Mouse (Mus musculus): ENCODE measurements around the gene Hoxd3.

The Hoxd3 gene

DNA sequence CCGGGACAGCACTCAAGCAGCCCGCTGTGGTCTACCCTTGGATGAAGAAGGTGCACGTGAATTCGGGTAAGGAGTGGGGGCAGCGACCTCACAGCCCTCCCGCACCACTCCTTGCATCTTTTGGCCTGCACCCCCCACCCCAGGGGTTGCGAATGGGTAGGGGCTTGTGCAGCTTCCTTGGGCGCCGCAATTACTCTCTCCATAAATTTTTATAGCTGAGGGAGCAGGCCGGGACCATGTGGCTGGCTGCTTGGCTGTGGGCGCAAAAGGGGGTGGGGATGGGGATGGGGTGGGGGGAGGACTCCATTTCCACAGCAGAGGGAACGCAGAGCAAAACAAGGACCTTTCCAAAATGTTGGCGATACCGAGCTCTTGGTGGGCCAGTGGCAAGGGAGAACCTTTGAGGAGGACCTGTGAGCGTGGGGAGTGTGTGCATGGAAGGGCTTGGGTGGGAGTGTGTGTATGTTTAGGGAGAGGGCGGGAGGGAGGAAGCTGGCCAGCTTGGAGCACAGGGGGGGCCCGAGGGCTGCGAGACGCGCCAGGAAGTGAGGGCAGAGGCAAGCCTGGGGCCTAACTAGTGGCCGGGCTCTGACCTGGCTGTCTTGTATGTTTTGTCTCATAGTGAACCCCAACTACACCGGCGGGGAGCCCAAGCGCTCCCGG is 16.0 kb downstream of the Hoxd3 start:
- DNase-seq (ENCODE audit: low spot score in 2 of 2) = no peak

DNA sequence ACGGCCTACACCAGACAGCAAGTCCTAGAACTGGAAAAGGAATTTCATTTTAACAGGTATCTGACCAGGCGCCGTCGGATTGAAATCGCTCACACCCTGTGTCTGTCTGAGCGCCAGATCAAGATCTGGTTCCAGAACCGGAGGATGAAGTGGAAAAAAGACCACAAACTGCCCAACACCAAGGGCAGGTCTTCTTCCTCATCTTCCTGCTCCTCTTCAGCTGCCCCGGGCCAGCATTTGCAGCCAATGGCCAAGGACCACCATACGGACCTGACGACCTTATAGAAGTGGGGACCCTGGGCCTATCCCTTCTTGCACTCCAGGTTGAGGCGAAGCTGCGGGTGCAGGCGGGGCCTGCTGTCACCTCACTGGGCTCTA is 16.6 kb downstream of the Hoxd3 start:
- no peak for DNase-seq (ENCODE audit: low spot score in 2 of 2)

DNA sequence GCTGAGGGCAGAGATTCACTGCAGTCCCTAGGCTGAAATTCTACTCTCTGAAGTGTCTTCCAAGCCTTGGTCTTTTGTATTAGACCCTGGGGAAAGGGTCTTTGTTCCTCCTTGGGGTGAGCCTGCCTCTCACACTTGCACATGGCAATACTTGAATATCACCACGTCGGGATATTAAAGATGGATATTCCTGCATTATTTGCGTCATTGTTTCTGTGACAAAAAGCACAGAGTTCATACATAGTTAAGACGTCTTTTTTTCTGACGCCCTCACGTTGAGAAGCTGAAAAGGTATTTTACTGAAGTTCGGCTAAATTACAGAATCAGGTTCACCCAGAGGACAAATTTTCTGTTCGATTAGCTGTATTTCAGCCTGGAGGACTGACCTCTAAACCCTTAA is 18.6 kb downstream of the Hoxd3 start:
- DNase-seq (ENCODE audit: low spot score in 2 of 2) = no peak

DNA sequence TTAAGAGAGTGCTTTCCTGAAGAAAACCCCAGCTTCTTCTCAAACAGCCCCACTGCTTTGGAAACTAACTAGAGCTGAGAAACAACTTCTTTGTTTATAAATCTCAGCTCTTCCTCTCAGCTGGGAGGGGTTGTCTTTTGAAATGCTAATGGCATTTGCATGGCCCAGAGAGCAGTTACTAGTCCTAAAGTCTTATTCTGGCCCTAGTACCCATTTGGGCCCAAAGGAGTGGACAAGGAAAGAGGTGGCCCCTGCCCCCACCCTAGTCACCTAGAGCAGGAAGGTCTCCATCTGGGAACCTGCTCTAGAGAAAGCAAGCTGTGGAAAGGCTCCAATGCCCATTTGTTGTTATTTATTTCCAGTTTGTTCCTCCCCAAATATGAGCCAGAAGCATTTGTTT is 19.3 kb downstream of the Hoxd3 start:
- no peak for DNase-seq (ENCODE audit: low spot score in 2 of 2)

DNA sequence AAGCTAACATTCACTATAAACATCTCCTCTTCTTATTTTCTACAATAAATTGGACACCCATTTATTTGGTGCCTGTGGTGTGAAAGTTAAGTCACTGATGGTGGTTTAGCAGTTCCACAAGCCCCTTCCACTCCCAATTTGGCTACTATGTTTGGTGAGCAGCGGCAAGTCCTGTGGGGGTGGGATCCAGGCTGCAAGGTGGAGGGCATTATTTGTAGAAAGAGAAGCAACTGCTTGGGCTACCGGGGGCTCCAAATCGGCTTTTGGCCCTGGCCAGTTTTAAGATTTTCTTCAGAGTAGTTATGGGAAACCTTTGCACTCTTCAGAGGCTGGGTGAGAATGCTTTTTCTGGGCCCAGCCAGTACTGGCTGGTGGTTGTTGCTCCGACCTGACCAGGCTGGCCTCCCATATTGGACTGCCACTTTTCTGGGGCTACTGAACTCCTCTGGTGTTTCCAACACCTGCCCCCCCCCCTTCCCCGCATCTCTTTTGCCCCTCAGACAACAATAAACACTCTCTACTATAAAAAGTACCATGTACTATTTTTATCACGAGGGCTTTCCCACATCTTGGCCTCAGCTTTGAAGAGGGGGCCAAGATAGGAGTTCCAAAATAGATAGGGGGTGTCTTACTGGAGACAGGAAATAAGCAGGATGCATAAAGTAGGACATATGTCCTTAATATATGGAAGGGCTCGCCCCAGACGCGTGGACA is 20.2 kb downstream of the Hoxd3 start:
- no peak for DNase-seq (ENCODE audit: low spot score in 2 of 2)

DNA sequence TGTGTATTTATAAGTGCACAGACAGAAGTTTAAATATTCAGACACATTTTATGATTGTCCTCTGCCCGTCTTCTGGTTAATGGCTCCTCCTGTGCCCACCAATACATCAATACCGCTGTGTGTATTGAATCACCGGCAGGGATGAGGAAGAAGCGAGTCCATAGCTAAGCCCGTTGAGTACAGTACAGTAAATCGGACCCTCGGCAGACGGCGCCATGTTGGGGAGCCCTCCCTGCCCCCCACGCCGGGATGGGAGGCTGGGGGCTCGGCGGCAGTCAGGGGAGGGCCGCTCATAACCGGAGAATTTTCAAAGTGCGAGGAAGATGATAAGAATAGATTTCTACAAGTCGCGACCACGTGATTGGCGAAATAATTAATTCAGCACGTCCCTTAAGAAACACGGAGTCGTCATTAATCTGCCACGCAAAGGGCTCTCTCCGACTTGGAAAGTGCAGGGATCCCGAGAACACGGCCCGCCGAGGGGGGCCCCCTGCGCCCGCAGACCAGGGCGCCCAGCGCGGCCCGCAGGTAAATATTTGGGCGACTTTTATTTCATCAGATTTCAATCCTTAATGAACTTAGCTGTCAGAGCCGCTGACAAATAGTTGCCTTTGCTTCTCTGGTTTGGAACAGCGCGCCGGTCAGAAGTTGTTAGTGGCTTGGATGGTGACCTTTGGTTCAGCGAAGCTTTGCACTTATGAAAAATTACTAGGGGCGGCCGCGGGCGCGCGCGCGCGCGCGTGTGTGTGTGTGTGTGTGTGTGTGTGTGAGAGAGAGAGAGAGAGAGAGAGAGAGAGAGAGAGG is 21.0 kb downstream of the Hoxd3 start:
- no peak for DNase-seq (ENCODE audit: low spot score in 2 of 2)

DNA sequence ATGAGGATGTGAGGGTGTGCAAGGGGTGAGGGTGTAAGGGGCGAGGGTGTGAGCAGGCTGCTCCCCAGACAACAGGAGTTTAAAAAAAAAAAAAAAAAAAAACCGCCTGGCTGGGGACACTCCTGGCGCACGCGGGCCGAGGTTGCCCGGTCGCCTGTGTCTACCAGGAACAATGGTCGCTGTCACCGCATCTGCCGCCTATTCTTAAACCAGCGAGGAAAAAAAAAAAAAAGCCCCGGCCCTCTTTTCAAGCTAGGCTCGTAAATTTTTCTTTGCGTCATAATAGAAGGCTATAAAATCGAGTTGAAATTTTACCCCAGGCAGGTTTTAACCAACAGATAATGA is 21.6 kb downstream of the Hoxd3 start:
- no peak for DNase-seq (ENCODE audit: low spot score in 2 of 2)

DNA sequence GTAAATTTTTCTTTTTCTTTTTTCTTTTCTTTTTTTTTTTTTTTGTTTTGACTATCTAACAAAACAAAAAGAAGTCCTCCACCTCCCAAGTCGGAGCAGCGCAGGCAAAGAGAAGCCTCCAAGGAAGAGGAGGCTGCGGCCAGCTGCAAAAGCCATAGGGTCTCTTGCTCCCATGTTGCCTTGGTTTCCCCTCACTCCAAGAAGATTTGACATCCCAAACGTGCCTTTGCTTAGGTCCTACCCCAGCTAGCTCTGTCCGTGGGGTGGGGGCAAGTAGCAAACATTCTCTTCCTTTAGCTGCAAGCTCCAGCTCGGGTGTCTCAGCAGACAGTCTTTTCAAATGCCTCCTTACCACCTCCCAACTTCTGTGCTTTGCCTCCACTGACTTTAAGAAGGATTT is 22.0 kb downstream of the Hoxd3 start:
- DNase-seq (ENCODE audit: low spot score in 2 of 2) = no peak

DNA sequence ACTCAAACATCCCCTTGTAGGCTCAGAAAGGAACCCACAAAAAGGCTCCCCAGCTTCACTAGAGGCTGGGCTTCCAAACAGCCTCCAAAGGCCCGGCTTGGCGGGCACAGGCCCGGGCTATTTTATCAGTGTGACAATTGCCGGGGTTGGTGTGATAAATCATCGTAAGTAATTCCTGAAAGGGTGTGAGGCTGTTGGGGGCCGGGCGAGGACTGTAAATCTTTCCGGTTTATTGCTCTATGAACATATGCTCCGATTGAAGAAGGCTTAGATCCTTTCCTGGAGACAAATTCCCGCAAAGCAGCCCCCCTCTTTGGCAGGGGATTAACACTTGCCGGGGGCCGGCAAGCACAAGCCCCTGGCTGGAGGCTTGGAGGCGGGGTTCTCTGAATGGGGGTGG is 22.7 kb downstream of the Hoxd3 start:
- DNase-seq (ENCODE audit: low spot score in 2 of 2) = no peak

DNA sequence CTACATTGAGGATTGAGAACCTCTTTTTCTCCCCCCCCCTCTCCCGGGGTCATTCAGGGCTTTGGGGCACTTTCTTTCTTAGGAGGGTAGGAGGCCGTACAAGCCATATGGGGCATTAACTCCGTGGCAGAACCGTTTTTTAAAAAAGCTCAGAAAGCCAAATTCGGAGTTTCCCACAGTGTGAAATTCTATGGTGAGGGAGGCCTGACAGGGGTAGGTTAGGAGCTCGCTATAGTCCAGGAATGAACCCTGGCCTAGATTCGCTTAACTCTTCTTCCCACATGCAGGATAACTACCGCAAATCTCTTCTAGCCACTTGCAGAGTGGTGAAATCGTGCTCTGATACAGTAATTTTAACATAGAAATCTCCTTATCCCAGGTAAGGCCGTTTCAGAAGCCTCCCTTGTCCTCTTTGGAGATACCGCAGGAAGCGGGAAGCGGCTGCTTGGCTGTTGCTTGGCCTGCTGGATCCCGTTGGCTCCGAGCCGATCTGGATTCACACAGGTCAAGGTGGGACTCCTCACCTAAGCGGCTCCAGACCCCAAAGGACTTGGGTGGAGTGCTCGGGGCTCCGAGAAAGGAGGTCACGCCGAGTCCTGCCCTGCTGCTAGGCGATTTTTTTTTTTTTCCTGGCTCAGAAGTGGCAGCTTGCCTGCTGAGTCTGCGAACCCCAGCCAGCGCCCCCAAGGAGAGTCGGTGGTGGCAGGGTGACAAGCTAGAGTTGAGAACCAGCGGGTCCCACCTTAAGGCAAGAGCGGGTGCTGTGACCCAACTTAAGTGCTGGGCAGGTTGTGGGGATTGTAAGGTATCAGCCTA is 23.5 kb downstream of the Hoxd3 start:
- DNase-seq (ENCODE audit: low spot score in 2 of 2) = no peak

DNA sequence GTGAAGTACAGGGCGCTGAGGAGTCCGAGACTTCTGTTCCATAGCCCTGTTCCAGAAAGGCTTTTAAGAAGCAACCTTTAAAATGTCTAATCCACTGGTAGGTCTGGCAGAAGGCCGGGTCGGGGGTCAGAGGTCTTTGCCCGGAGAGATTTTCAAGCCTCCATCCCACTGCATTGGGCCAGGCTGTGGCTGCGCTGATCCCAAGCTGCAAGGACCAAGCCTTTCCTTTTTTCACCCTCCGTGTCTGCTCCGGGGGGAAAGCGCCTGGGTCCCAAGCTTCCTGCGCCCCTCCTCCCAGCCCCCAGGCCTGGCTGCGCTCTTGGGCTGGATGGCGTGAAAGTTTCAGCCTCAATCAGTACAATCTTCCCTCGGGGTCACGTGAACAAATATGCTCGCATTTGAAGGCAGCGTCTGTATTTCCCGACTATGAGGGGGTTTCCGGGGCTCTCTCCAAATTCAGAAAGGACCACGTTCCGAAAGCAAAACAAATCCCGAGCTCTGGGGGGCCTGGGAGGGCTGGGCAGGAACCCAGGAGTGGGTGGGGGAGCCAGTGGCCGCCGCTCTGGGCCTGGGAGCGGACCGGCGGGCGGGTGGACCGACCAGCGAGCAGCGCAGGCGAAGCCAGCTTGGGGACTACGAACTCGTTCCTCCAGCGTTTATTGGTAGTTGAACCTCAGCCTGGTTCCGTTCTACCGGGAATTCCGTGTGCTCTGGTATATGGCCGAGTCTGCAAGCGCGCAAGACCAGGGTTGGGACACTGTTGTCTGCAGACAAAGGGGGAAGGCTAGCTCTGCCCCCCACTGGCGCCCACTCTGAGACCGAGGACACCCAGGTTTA is 24.3 kb downstream of the Hoxd3 start:
- DNase-seq (ENCODE audit: low spot score in 2 of 2) = no peak

DNA sequence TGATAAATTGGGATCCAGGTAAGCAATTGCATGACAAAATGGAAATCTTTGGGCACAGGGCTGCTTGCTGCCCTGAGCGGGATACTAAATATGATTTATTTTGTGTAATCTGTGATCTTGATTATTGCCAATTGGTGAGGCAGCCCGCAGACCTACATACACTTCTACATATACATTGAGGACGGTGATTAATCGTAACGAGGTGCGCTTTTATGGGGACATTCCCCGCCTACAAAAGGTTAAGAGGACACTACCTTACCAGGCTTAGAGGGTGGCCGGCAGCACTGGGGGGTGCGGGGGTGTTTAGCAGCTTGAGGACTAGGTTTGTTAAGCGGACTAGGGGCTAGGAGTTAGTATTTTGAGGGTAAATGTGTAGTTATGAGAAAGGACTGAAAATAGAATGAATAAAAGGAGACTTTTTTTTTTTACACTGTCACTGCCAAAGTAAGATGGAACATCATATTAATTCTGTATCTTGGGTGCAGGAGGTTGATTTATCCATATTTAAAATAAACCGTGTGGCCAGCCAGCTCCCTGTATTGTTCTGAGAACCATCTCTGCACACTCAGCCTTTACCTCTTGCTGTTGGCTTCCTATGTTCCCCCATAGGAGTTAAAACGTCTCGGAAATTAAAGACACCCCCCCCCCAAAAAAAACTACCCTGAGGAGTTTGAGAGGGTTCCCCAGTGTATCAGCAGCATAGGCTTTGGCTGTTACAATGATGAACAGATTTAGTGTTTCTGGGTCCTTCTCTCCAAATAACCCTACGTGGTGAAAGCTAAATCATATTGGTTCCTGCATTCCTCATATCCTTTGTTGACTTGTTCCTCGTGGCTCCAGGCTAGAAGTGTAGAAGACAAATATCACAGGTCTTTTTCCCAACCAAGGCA is 25.2 kb downstream of the Hoxd3 start:
- no peak for DNase-seq (ENCODE audit: low spot score in 2 of 2)

DNA sequence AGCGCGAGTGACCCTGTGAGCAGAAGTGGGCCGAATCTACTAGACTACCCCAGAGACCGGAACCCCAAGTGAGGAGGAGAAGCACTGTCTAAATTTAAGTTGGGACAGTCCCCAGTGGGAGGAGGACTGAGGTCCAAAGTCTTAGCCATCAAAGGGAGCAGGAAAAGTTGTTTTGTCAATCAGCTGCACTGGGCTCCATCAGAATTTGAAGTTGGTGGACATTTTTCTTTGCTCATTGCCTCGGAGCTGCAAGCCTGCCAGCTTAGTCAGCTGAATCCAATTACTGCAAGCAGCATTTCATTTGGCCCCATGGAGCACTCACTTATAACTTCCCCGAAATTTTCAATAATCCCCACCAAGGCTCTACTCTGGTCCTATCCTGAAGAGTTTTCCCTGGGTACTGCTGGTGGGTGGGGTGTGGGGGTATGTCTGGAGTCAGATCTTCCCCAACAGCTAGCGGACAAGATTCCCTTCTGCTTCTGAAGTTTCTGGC is 25.9 kb downstream of the Hoxd3 start:
- no peak for DNase-seq (ENCODE audit: low spot score in 2 of 2)

DNA sequence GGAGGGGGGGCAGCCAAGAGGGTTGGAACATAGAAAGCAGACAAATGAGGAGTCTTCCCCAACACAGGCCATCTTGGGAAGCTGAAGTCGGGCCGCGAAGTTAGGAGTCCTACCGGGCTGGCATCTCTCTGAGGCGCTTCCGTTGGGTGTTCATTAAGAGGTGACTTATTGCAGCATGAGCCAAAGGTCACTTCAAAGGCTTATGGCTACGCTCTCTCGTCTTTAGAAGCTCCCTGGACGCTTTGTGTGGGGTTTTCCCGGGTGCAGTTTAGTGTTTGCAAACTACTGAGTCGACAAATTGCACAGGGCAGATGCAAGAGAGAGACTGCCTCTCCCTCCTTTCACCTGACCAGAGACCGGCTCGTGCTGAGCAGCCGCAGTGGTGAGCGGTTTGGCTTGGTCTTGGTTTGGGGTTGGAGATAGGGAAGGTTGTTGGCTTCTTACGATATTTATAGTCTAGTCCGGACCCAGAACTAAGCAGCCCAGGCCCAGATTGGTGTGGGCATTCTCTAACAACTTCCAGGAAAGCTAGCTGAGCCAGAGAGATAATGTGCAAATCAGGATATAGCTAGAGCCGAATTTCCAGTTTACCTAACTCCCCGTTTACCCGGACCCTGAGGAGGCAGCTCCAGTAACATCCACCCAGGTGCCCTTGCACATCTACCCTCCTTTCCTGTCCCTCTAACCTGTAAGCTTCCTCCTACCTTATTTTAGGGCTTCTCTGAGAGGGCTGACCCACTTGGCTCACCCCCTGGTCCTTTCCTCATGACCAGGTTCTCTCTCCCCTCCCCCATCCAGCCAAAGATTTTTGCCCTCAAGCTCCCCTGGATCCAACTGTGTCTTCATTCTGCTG is 27.1 kb downstream of the Hoxd3 start:
- DNase-seq (ENCODE audit: low spot score in 2 of 2) = no peak

DNA sequence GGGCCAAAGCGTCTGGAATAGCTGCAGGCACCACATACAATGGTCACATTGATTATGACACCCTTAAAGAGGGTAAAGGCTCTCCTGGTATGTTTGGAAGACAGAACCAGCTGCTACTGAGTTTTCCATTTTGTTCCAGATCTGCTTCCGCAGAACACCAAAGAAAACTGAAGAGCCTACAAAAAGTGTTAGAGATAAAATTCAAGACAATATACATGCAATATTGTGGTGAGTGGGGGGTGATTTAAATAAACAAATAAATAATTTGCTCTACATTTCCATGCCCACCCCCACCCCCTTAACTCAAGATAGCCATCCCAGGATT is 27.7 kb downstream of the Hoxd3 start:
- no peak for DNase-seq (ENCODE audit: low spot score in 2 of 2)

DNA sequence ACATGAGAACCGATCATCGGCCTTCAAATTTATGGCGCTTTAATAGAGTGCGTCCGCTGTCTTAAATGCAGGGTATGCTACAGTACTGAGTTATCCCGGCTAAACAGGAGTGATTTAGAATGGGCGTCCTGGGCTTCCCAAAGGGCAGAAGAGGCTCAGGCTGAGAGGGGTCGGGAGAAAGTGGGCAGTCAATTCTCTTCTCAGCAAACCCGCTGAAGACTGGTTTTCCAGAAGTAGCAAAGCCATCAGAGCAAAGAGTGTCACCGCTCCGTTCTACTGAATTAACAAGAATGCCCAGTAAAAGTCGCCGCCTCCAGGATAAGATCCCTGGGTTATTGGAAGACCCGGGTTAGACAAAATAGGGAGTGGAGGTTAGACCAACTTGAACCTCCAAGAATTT is 28.1 kb downstream of the Hoxd3 start:
- DNase-seq (ENCODE audit: low spot score in 2 of 2) = no peak

DNA sequence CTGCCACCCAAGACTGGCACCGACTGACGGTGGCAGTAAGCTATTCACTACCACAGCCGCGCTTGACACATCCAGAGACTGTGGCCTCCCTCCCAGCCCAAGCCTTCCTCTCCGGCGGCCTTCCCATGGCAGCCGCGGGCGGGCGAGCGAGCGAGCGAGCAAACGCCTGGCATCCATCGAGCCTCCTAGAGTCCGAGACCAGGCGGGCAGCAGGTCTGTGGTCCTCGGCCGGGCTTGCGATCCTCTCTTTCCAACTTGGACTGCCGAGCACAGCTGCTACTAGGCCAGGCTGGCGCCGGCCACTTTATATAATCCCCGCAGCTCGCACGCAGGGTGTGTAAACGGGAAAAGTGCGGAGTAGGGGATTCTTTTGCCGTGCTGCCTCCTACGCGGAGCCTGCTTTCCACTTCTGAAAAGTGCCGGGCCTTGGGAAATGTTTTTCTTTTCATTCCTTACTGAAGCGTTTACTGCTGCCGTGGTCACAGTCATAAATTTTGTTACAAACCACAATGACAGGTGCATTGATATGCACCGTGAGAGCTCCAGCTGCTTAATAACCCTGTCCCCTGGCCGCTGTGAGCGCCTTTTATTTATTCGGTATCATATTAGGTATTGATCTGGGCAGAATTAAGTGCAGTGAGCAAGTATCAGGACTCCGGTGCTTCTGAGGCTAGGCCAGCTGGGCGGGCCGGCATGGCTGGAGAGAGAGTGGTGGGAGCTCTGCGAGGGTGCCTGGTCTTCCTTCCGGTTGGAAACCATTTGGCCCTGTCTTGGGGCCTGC is 28.8 kb downstream of the Hoxd3 start:
- no peak for DNase-seq (ENCODE audit: low spot score in 2 of 2)

DNA sequence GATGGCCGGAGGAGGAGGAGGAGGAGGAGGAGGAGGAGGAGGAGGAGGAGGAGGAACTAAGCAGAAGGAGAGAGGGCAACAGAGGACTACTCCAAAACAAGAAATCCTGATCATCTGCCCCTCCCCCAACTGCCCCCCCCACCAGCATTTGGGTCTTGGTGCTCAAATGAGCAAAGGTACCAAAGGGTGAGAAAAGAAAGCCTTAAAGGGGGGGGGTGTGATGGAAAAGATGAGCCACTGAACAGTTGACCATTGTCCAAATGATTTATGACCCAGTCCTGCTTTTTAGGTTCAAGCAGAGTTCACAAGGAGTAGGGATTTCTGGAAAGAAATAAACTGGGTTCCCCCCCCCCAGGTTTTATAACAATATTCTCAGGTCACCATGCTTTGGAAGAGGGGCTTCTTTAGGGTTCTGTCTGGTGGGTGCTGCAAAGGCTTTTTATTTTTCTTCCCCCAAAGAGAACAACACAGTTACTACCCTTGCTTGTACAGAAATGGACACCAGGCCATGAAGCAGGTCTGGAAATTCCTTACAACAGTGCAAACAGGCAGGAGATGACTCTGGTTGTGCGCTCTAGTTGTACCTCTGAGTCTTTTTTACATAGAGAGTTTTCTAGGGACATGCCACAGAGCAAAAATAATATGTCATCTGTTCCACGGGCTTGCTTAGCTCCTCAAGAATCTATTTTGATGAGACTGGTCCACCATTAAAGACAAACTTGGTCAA is 29.7 kb downstream of the Hoxd3 start:
- DNase-seq (ENCODE audit: low spot score in 2 of 2) = no peak
